Mouse (Mus musculus) kidney, adult 18-20 months (tissue): Measurements from ENCODE around the gene Mab21l3.
"Not testable (repeated sequence)": the region's sequence is repeated elsewhere in the genome, so short reads cannot be mapped to it uniquely, and the experiment has no call there.

Experiments
- DNase-seq: peaks from one replicate; pipeline ENCODE4 v3.0.0; 2021

Gene Mab21l3

GRCm38 (mm10) chr3:101836971-101837370 is 11.8 kb downstream of the Mab21l3 start:
- DNase-seq, result no peak

DNA sequence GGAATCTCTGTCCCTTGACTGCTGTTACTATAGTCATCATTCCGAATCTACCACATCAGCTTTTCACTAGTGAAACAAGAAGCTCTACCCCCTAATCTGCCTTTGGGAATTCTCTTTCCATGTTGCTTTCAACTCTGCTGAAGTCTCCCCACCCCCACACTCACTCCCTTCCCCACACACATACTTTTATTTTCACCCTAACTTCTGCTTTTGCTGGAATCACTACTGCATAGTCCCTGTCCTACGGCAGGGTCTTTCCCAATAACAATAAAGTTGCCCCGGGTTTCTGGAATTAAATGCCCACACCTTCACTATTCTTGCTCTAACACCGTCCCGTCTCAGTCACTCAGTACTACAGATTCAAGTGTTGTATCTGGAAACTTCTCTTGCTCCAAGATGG is 12.2 kb downstream of the Mab21l3 start:
- no peak for DNase-seq

DNA sequence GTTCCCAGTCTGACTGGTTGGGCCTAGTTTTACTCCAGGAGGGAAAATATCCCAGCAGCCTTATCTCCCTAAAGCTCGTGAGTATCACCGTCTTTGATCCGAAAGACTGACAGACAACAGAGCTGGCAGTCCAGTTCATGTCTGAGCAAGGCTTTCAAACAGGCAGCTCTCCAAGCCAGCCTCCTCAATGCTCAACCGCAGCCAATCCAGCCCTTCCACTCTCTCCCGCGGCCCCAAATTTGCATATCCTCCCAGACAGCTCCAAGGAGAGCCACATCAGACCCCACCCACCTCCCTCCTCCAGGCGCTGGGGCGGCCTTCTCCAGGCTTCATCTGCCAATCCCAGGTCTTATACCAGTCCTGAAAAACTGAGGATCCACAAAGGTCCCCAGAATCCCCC is 12.7 kb downstream of the Mab21l3 start:
- DNase-seq, result peak; percentile 76

- DNase-seq, result peak; percentile 51
Observed at GRCm38 (mm10) chr3:101831189-101831858, 17.4 kb downstream of the Mab21l3 start.

DNA sequence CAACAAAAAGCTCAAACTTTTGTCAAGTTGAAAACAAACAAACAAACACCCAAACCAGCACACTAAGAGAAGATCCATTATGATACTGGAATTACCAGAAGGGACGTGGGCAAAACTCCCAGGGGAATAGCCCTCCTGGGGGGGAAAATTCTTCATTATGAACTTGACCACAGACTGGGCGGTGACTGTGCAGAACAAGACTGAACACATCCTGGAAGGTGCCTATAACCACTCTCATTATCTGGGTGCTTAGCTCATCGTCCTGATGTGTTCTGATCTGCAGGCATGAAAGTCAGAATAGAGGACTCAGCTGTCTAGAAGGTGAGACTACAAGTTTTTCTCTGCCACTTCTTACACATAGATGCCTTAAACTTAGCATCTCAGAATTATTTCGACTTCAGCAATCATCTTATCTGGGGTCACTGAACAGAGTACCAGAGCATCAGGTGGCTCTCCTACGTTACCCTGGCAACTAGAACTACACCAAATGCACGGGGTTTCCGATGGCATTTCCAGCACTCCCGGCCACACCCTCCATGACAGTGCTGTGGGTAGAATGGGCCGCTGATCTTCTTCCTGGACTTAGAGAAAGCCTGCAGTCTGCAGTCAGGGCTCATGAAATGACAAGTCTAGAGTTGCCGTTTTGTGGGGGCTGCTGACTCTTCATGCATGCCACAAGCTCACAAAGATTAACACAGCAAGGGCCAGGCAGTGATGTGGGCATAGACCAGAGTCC is 18.7 kb downstream of the Mab21l3 start:
- DNase-seq, result no peak

- DNase-seq, result no peak
Observed at GRCm38 (mm10) chr3:101828595-101828994, 20.2 kb downstream of the Mab21l3 start.

GRCm38 (mm10) chr3:101827220-101827715 is 21.5 kb downstream of the Mab21l3 start:
- DNase-seq, result no peak

GRCm38 (mm10) chr3:101824338-101824737 is 24.4 kb downstream of the Mab21l3 start:
- DNase-seq, result peak; percentile 54

- DNase-seq, result no peak
Observed at GRCm38 (mm10) chr3:101822052-101822451, 26.7 kb downstream of the Mab21l3 start.

DNA sequence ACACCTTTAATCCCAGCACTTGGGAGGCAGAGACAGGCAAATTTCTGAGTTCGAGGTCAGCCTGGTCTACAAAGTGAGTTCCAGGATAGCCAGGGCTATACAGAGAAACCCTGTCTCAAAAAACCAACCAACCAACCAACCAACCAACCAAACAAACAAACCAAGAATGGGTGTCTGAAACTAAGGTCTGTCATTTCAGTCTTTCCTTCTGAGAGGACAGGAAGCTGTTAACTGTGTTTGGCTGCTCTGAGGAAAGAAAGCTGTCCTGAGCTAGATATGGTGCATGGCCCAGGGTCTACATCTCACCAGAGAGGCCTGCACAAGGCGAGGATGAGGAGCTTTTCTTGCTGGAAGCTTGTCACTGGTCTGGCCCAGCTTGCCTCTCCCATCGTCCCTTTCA is 28.1 kb downstream of the Mab21l3 start:
- DNase-seq, result not testable (repeated sequence)

DNA sequence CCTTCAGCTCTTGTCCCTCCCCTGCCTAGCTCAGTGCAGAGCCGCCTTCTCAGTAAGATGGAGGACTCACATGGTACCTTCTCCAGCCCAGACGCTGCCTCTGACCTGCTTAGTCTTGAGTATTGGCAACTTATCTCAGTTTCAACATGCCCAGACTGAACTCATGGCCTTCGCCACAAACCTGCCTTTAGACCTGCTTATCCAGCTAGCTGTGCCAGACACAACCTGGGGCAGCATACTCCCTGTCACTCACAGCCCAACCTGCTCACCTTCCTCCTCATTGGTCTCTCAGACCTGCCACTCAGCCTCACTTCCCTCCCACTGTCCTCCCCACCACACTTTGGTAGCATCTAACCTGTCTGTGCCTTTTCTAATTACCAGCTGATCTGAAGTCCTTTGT is 32.8 kb downstream of the Mab21l3 start:
- no peak for DNase-seq

DNA sequence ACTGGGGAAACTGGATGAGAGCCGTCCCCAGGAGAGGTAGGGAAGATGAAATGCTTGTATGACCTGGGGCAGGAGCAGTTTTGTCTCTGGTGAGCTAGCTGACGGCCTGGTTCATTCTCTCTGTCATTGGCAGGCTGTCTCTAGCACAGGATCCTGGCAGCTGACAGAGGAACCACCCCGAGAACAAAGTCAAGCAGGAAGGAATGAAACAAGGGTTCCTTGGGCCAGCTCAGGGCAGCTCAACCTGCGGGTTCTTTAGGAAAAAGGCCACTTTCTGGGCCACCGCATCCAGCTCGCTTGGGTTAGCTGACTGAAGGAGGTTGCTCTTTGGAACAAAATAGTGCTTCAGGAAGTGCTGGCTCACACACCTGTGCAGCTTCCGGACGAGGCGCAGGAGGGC is 34.0 kb downstream of the Mab21l3 start:
- no peak for DNase-seq

GRCm38 (mm10) chr3:101812341-101812962 is 36.3 kb downstream of the Mab21l3 start:
- peak; percentile 80 for DNase-seq

- DNase-seq, result no peak
Observed at GRCm38 (mm10) chr3:101811931-101812330, 36.8 kb downstream of the Mab21l3 start.

DNA sequence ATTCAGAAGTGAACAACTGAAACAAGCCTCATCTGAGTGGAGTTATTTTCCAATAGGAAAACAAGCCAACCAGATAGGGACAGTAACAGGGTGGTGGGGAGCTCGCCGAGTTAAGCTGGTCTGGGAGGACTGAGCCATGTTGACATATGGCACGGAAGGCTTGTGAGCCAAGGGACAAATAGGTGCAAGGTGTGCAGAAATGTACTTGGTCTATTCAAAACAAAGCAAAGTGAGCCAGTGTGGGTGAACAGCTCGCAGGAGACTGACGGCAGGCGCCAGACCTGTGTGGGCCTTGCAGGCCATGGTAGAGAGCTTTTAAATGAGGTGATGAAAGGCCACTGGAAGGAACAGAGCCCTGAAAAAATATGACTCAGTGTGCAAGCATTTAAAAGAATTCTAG is 41.1 kb downstream of the Mab21l3 start:
- no peak for DNase-seq

GRCm38 (mm10) chr3:101806941-101807340 is 41.8 kb downstream of the Mab21l3 start:
- no peak for DNase-seq

DNA sequence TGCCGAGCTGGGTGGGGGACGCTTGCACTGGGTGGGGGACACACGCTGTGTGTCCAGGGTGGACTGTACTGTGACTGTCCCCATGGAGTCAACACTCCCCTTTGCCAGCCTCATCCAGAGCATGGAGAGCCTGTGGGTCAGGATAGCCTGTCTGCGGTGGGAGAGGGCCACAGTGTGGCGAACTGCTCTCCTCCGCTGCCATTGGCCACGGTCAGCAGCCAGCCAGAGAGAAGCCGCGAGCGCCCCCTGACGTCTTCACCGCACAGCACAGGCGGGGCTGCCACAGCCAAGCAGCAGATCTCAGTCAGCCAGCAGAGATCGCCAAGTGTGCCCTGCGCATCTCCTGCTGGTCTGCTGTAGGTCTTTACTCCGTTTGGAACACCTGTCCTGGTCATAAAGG is 42.6 kb downstream of the Mab21l3 start:
- DNase-seq, result peak; percentile 95

- DNase-seq, result peak; percentile 87
Observed at GRCm38 (mm10) chr3:101805562-101806004, 43.2 kb downstream of the Mab21l3 start.

DNA sequence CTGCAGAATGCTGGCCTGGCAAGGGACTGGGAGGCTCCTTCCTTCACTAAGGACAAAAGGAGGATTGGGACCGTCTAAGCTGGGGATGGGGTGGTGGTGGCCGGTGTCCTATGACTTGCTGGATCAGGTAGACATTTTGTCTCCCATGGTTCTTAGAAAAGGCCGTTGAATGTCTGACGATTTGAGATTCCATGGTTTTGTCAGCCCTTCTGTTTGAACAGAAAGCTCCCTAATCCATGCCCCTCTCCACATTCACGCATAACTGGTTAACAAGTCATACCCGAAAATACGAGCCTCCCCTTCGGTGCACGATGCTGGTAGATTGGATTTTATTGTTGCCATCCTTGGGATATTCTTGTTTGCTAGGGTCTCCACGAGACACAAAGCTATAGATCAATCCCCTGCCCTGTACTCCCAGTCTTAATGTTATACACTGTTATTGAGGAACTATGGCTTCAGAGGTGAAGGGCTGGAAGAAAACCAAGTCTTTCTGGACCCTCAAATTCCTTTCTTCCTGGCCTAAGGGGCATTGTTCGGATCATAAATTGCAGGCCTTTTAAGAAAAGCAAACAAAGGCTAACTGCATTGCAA is 43.7 kb downstream of the Mab21l3 start:
- DNase-seq, result no peak

DNA sequence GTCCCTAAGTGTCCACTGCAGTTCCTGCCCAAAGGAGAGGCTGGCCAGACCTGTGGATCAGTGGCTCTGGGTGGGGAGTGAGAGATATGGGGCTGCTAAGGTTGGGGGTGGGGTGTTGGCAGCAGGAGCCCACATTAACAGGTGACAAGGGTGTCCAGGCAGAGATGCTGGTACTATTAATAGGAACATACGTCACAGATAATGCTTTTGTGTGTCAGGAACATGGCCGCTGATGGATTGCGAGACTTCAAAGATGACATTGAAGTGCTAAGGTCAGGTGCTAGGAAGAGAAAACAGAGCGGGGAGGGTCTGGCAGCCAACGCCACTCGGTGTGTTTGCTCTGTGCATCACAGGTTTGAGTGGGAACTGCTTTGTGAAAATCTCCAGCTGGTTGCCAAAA is 44.4 kb downstream of the Mab21l3 start:
- DNase-seq, result no peak

DNA sequence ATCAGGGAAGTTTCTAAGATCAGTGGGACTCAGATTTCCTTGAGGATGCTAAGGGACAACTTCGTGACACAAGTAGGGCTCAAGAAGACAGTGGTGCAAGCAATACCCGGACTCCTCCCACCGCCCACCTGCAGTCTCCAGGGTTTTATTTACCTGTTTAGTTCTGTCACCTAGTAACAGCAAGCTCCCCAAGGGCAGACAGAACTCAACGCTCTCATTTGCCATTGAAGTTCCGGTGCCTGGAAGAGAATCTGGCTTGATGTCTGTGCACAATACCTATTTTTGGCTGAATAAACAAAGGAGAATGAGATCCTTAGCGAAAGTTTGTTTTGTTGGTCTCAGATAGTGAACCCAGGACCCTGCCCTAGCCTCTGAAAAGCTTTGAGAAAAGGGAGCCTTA is 45.0 kb downstream of the Mab21l3 start:
- DNase-seq, result no peak

DNA sequence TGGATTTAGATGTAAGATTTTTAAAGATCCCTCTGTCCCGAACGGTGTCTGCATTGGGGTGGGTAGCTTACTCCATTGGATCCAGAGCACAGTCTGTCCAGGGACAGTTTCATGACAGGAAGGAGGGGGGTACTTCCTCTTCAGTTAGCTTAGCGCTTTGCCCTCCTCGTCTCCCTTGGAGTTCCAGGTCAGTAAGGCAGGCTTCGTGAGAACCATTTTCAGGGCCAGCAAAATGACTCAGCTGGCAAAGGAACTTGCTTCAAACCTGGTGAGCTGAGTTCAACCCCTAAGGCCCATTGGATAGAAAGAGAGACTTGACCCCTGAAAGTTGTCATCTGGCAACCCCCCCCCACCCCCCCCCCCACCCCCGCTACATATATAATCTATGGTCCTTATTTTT is 46.0 kb downstream of the Mab21l3 start:
- DNase-seq, result no peak

DNA sequence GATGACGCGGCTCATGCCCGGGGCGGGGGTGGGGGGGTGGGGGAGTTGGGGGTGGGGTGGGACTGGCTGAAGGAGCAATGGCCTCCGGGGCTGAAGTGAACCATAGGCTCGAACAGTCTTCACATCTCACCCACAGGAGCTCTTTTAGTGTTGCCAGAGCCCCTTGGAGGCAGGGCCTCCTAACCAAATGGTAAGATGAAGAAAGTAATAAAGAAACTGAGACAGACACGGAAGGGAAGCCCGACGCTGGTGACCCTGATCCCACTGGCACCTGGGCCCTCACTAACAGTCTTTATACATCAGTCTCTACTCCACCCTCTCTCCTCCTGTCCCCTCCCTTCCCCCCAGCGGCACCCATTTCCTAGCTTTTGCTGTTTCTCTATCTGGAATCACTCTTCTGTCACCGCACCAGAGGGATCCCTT is 48.2 kb downstream of the Mab21l3 start:
- DNase-seq, result no peak
